Comparison of ENCODE assay signal across 9 mouse cellular contexts in the genomic region with DNA sequence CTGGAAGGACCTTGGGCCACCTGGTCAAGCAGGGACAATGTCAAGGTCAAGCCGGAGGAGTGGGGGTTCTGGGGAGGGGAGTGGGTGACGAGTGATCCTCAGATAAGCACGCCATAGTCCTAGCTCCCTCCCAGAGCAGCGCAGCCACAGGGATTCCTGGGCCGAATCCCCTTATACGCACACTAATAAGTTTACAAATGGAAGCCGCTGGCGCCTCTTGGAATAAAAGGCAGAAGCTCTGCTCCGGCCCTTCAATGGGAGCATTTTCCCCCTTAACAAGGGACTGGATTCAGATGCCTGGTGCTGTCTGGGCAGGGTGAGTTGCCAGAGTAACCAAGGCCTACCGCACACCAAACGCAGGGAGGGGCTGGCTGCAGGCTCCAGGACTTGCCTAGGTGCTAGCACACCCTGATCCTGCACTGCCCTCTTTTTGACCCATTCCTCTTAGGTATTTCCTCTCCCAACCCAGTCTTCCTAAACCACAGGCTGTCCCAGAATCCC. TPM values are rescaled to one million over a fixed set of nuclear protein-coding genes. Genes with fewer than 3 reads are reported as not detected.
DNase-seq lines count a peak whose midpoint lies in the region; ATAC-seq and TF ChIP-seq lines count a peak whose summit lies in the region.
"Had no signal": no experiment of that assay in that cellular context is flagged by ENCODE, and none has a peak within 500 bp of the region (broad histone marks: within the 10 kb centered on the region; RNA-seq: fewer than 3 reads in every experiment).

No protein-coding gene starts in this region.

- DNase-seq in heart, postnatal 0 days (ENCODE audit: low spot score) = no peak
- DNase-seq in heart, postnatal 36 days = no peak
- peak; percentile 79 for DNase-seq in brain, adult 2 months (ENCODE audit: low read depth, low spot score)
- DNase-seq in gastrocnemius, adult 8-10 months (ENCODE audit: low spot score in 2 of 2) = no peak
- no peak for DNase-seq in B cell, adult 2 months

- peak overlapping the region; percentile 64 for H3K4me2 ChIP-seq in heart, postnatal 0 days (ENCODE audit: low read depth, low read length)
- H3K4me2 ChIP-seq in forebrain, embryonic 12.5 days = peak overlapping the region; percentile 99
- peak overlapping the region; percentile 95 for H3K4me2 ChIP-seq in limb, embryonic 15.5 days
- H3K4me2 ChIP-seq in stomach, embryonic 15.5 days = peak overlapping the region; percentile 98

- 0 out of 2 replicates have a peak, but pooled peaks cover 6% of the 10 kb centered on the region for H3K4me1 ChIP-seq in heart, postnatal 0 days (ENCODE audit: control insufficient read depth, insufficient read depth)
- peaks cover 38% of the 10 kb centered on the region for H3K4me1 ChIP-seq in forebrain, embryonic 12.5 days
- H3K4me1 ChIP-seq in limb, embryonic 15.5 days = peaks cover 19% of the 10 kb centered on the region
- peaks cover 16% of the 10 kb centered on the region for H3K4me1 ChIP-seq in stomach, embryonic 15.5 days

- no peaks in the 10 kb centered on the region for H3K9me3 ChIP-seq in heart, postnatal 0 days (replicated peaks; ENCODE audit: control insufficient read depth, low read length)
- H3K9me3 ChIP-seq in forebrain, embryonic 12.5 days = no peaks in the 10 kb centered on the region
- no peaks in the 10 kb centered on the region for H3K9me3 ChIP-seq in limb, embryonic 15.5 days
- H3K9me3 ChIP-seq in stomach, embryonic 15.5 days = no peaks in the 10 kb centered on the region

- H3K4me3 ChIP-seq in heart, postnatal 0 days (ENCODE audit: low read depth, low read length) = peak overlapping the region; percentile 37
- peak overlapping the region; percentile 54 for H3K4me3 ChIP-seq in forebrain, embryonic 12.5 days (replicated peaks)
- peak overlapping the region; percentile 48 for H3K4me3 ChIP-seq in limb, embryonic 15.5 days
- H3K4me3 ChIP-seq in stomach, embryonic 15.5 days (replicated peaks) = peak overlapping the region; percentile 49

- intact Hi-C loops in heart, postnatal 36 days (cut with DNase I) = no loop called here

- no peak overlapping the region for H3K27ac ChIP-seq in heart, postnatal 0 days (ENCODE audit: low read depth)
- peak overlapping the region; percentile 77 for H3K27ac ChIP-seq in forebrain, embryonic 12.5 days
- H3K27ac ChIP-seq in limb, embryonic 15.5 days = no peak overlapping the region
- H3K27ac ChIP-seq in stomach, embryonic 15.5 days = no peak overlapping the region

- no peak overlapping the region for H3K9ac ChIP-seq in heart, postnatal 0 days (replicated peaks; ENCODE audit: low read depth, low read length)
- peak overlapping the region; percentile 67; the same call in 1 of the 2 replicates for H3K9ac ChIP-seq in forebrain, embryonic 12.5 days
- 0 out of 2 replicates have a peak overlapping the region, but pooled peaks have one; percentile 26 for H3K9ac ChIP-seq in limb, embryonic 15.5 days
- H3K9ac ChIP-seq in stomach, embryonic 15.5 days = no peak overlapping the region

- H3K27me3 ChIP-seq in heart, postnatal 0 days (ENCODE audit: control insufficient read depth, insufficient read depth, low read length) = peaks cover 51% of the 10 kb centered on the region
- peaks cover 27% of the 10 kb centered on the region for H3K27me3 ChIP-seq in forebrain, embryonic 12.5 days
- H3K27me3 ChIP-seq in limb, embryonic 15.5 days = peaks cover 27% of the 10 kb centered on the region
- no peaks in the 10 kb centered on the region for H3K27me3 ChIP-seq in stomach, embryonic 15.5 days (replicated peaks)

- 13% methylated on average over 11 of the region's 11 CpGs for WGBS in heart, postnatal 0 days
- under 1% methylated on average over 11 of the region's 11 CpGs for WGBS in forebrain, embryonic 12.5 days
- 5% methylated on average over 11 of the region's 11 CpGs for WGBS in limb, embryonic 15.5 days
- WGBS in stomach, embryonic 15.5 days = 11% methylated on average over 11 of the region's 11 CpGs

- ATAC-seq in heart, postnatal 0 days (ENCODE audit: insufficient read depth, low read depth) = no peak
- ATAC-seq in forebrain, embryonic 12.5 days (ENCODE audit: low FRiP score) = peak; percentile 66
- ATAC-seq in limb, embryonic 15.5 days (ENCODE audit: insufficient number of reproducible peaks, low FRiP score, low TSS enrichment, low read depth) = 0 out of 2 replicates have a peak, but pooled peaks have one; percentile 46
- no peak for ATAC-seq in stomach, embryonic 15.5 days (ENCODE audit: insufficient read depth, low FRiP score, low read depth)
- ATAC-seq: Patski had no signal

- TF ChIP-seq CTCF in heart, postnatal 0 days (IDR thresholded peaks at IDR 0.05; ENCODE audit: low read depth) = no peak

- no peaks in the 10 kb centered on the region for H3K36me3 ChIP-seq in heart, postnatal 0 days (replicated peaks; ENCODE audit: control insufficient read depth, insufficient read depth, low read length)
- H3K36me3 ChIP-seq in forebrain, embryonic 12.5 days (replicated peaks) = no peaks in the 10 kb centered on the region
- H3K36me3 ChIP-seq in limb, embryonic 15.5 days = no peaks in the 10 kb centered on the region
- H3K36me3 ChIP-seq in stomach, embryonic 15.5 days = no peaks in the 10 kb centered on the region

- TF ChIP-seq EP300 in heart, postnatal 0 days (IDR thresholded peaks at IDR 0.05; ENCODE audit: low read depth) = no peak

RNA-seq across cellular contexts. Expression of a gene that starts 46.2 kb away (rescaled TPM):
- total RNA-seq in heart, postnatal 0 days (2014; rRNA removed; ENCODE audit: low replicate concordance) = not detected in 2 replicates
- 0.03 TPM in 2 replicates for polyA plus RNA-seq in heart, postnatal 0 days (2015; fragmentation: Nextera tagmentation; extraction: Ambion mirVana)
- total RNA-seq in heart, postnatal 36 days (2021) = under 1 TPM in 1 of 2 experiments, not detected in 1; 0.11 TPM
- 2.8 and 3.3 TPM in 2 replicates for polyA plus RNA-seq in forebrain, embryonic 12.5 days (2016; fragmentation: Nextera tagmentation; extraction: Ambion mirVana)
- polyA plus RNA-seq in limb, embryonic 15.5 days (2015; fragmentation: Nextera tagmentation; extraction: Ambion mirVana) = 1.1 and 1.4 TPM in 2 replicates
- polyA plus RNA-seq in stomach, embryonic 15.5 days (2015; fragmentation: Nextera tagmentation; extraction: Ambion mirVana) = 1.1 TPM in 2 replicates
- total RNA-seq in gastrocnemius, adult 8-10 months (2022) = under 1 TPM in 2 of 4 experiments, not detected in 2; 0.04 to 0.08 TPM

Comparison
In these comparisons a context has a peak if more than half of its experiments do, and no peak if none do; other contexts are left out.
1. ATAC-seq: peak in forebrain, embryonic 12.5 days (single experiment) and limb, embryonic 15.5 days (single experiment); none in heart, postnatal 0 days (single experiment) and stomach, embryonic 15.5 days (single experiment).
2. H3K9ac ChIP-seq: peak in forebrain, embryonic 12.5 days (single experiment) and limb, embryonic 15.5 days (single experiment); none in heart, postnatal 0 days (single experiment) and stomach, embryonic 15.5 days (single experiment).
3. Peak in every context shown above with its lines, with median percentiles within 50 percentile points of each other: H3K4me2 ChIP-seq and H3K4me3 ChIP-seq.